Mouse (Mus musculus) CH12.LX (cell line): ENCODE measurements at regions not wholly inside any gene's neighbourhood (a gene's known extent, or its start where the extent isn't known, plus 50 kb on each side); places are given as distances from the start of the nearest gene placed in this dataset.

Experiments
- DNase-seq: peaks from one replicate; pipeline ENCODE4 v3.0.0-alpha.2; 2013; ENCODE audit errors: extremely low read depth
- H3K27ac ChIP-seq: 2 replicates; pipeline ENCODE4 v1.5.1; 2012; ENCODE audit warnings: low read depth, mild to moderate bottlenecking, control low read depth, moderate library complexity; ENCODE audit not compliant: insufficient read depth
- H3K27me3 ChIP-seq: replicated peaks from 2 replicates; pipeline ENCODE3; 2012; ENCODE audit warnings: inconsistent platforms
- H3K36me3 ChIP-seq, 2 experiments: replicated peaks in 1 of 2; 2 replicates each; pipeline versions ENCODE3 to v1.6.1; 2012; ENCODE audit warnings: inconsistent platforms in 1 of 2, low read length in 1 of 2, mild to moderate bottlenecking in 1 of 2, mixed read lengths in 1 of 2, moderate library complexity in 1 of 2; ENCODE audit not compliant: control insufficient read depth in 1 of 2, insufficient read depth in 1 of 2
- H3K4me1 ChIP-seq, 2 experiments: 2 replicates each; pipeline ENCODE4 v1.6.1; 2012; ENCODE audit warnings: inconsistent platforms in 1 of 2, moderate library complexity in 1 of 2; ENCODE audit not compliant: insufficient read depth in 2 of 2, control insufficient read depth in 1 of 2
- H3K4me2 ChIP-seq: 2 replicates; pipeline ENCODE4 v1.6.1; 2012; ENCODE audit warnings: low read depth, mild to moderate bottlenecking, control low read depth; ENCODE audit not compliant: poor library complexity, insufficient read depth, severe bottlenecking
- H3K4me3 ChIP-seq, 3 experiments: fragments of 150-350 bp in 1 of 3; sonication (generic) in 1 of 3; replicated peaks in 1 of 3; 2 replicates each; pipeline versions ENCODE3 to v1.5.1; 2011 to 2012; ENCODE audit warnings: low read depth in 2 of 3, low read length in 2 of 3, mild to moderate bottlenecking in 2 of 3, moderate library complexity in 2 of 3, control low read depth in 1 of 3, improper control_type of control experiment in 1 of 3, inconsistent platforms in 1 of 3, mixed read lengths in 1 of 3; ENCODE audit not compliant: poor library complexity in 1 of 3
- H3K79me2 ChIP-seq: replicated peaks from 2 replicates; pipeline ENCODE4 v1.6.1; 2012; ENCODE audit warnings: mild to moderate bottlenecking, moderate library complexity; ENCODE audit not compliant: control insufficient read depth, poor library complexity, insufficient read depth, severe bottlenecking; ENCODE audit errors: extremely low read depth
- H3K9ac ChIP-seq: 2 replicates; pipeline ENCODE4 v1.6.1; 2012; ENCODE audit warnings: low read depth, mild to moderate bottlenecking, control low read depth, moderate library complexity; ENCODE audit not compliant: insufficient read depth
- H3K9me3 ChIP-seq: replicated peaks from 2 replicates; pipeline ENCODE3; 2012; ENCODE audit warnings: low read length, inconsistent platforms, mixed read lengths
- CHD1 ChIP-seq: IDR thresholded peaks from 2 replicates; pipeline ENCODE4 v1.6.1; 2012; ENCODE audit warnings: low read depth, low read length, improper control_type of control experiment, inconsistent platforms
- CTCF ChIP-seq, 2 experiments: IDR thresholded peaks in 1 of 2; conservative IDR thresholded peaks in 1 of 2; 2 replicates each; pipeline ENCODE4 v1.5.1; 2011 to 2012; ENCODE audit warnings: low read depth in 2 of 2, low read length in 2 of 2, improper control_type of control experiment in 1 of 2, inconsistent platforms in 1 of 2, mild to moderate bottlenecking in 1 of 2, moderate library complexity in 1 of 2
- E2F4 ChIP-seq: IDR thresholded peaks from 2 replicates; pipeline ENCODE4 v1.6.1; 2011; ENCODE audit warnings: low read depth, low read length, improper control_type of control experiment; ENCODE audit not compliant: insufficient replicate concordance
- ELF1 ChIP-seq: IDR thresholded peaks from 2 replicates; pipeline ENCODE4 v1.6.1; 2014; ENCODE audit warnings: low read depth, mild to moderate bottlenecking, inconsistent platforms, low read length, improper control_type of control experiment
- EP300 ChIP-seq: IDR thresholded peaks from 2 replicates; pipeline ENCODE4 v1.6.1; 2011; ENCODE audit warnings: low read length, improper control_type of control experiment
- ETS1 ChIP-seq: conservative IDR thresholded peaks from 2 replicates; pipeline ENCODE4 v1.6.1; 2012; ENCODE audit warnings: low read depth, mild to moderate bottlenecking, inconsistent platforms, low read length, improper control_type of control experiment, moderate library complexity
- GABPA ChIP-seq: IDR thresholded peaks from 2 replicates; pipeline ENCODE4 v1.6.1; 2012; ENCODE audit warnings: low read depth, low read length, improper control_type of control experiment, inconsistent platforms; ENCODE audit not compliant: insufficient replicate concordance
- HCFC1 ChIP-seq: IDR thresholded peaks from 2 replicates; pipeline ENCODE4 v1.6.1; 2012; ENCODE audit warnings: low read depth, mild to moderate bottlenecking, inconsistent platforms, low read length, improper control_type of control experiment
- IRF4 ChIP-seq: IDR thresholded peaks from 2 replicates; pipeline ENCODE4 v1.6.1; 2014; ENCODE audit warnings: low read depth, mild to moderate bottlenecking, inconsistent platforms, low read length, improper control_type of control experiment
- JUN ChIP-seq: IDR thresholded peaks from 2 replicates; pipeline ENCODE4 v1.6.1; 2011; ENCODE audit warnings: low read depth, mild to moderate bottlenecking, low read length, improper control_type of control experiment, moderate library complexity; ENCODE audit not compliant: insufficient read depth
- JUND ChIP-seq: conservative IDR thresholded peaks from 2 replicates; pipeline ENCODE4 v1.6.1; 2011; ENCODE audit warnings: low read depth, low read length, improper control_type of control experiment
- KAT2A ChIP-seq: IDR thresholded peaks from 2 replicates; pipeline ENCODE4 v1.6.1; 2012; ENCODE audit warnings: low read length, improper control_type of control experiment, inconsistent platforms; ENCODE audit not compliant: insufficient replicate concordance
- MAZ ChIP-seq: IDR thresholded peaks from 2 replicates; pipeline ENCODE4 v1.6.1; 2012; ENCODE audit warnings: low read depth, mild to moderate bottlenecking, inconsistent platforms, low read length, improper control_type of control experiment, moderate library complexity
- MEF2A ChIP-seq: IDR thresholded peaks from 2 replicates; pipeline ENCODE4 v1.6.1; 2014; ENCODE audit warnings: low read depth, mild to moderate bottlenecking, inconsistent platforms, low read length, improper control_type of control experiment, borderline replicate concordance
- MXI1 ChIP-seq: IDR thresholded peaks from 2 replicates; pipeline ENCODE4 v1.6.1; 2011; ENCODE audit warnings: mild to moderate bottlenecking, low read depth, low read length, improper control_type of control experiment
- PAX5 ChIP-seq: IDR thresholded peaks from 2 replicates; pipeline ENCODE4 v1.6.1; 2012; ENCODE audit warnings: low read length, inconsistent platforms, mixed read lengths
- POLR2A ChIP-seq: IDR thresholded peaks from 2 replicates; pipeline ENCODE4 v1.6.1; 2011; ENCODE audit warnings: low read depth, mild to moderate bottlenecking, improper control_type of control experiment, low read length
- POLR2AphosphoS2 ChIP-seq: IDR thresholded peaks from 2 replicates; pipeline ENCODE4 v1.6.1; 2011; ENCODE audit warnings: low read depth, low read length, improper control_type of control experiment
- RAD21 ChIP-seq: IDR thresholded peaks from 2 replicates; pipeline ENCODE4 v1.6.1; 2011; ENCODE audit warnings: low read depth, mild to moderate bottlenecking, low read length, improper control_type of control experiment, moderate library complexity
- RCOR1 ChIP-seq: conservative IDR thresholded peaks from 2 replicates; pipeline ENCODE4 v1.6.1; 2012; ENCODE audit warnings: low read depth, mild to moderate bottlenecking, inconsistent platforms, low read length, improper control_type of control experiment
- SMC3 ChIP-seq: IDR thresholded peaks from 2 replicates; pipeline ENCODE4 v1.6.1; 2011; ENCODE audit warnings: low read depth, low read length, improper control_type of control experiment
- ZC3H11A ChIP-seq: IDR thresholded peaks from 2 replicates; pipeline ENCODE4 v1.6.1; 2012; ENCODE audit warnings: low read depth, mild to moderate bottlenecking, inconsistent platforms, low read length, improper control_type of control experiment
- ZKSCAN1 ChIP-seq: IDR thresholded peaks from 2 replicates; pipeline ENCODE4 v1.6.1; 2012; ENCODE audit warnings: low read depth, inconsistent platforms, low read length, improper control_type of control experiment, borderline replicate concordance
- ZMIZ1 ChIP-seq: IDR thresholded peaks from 2 replicates; pipeline ENCODE4 v1.6.1; 2012; ENCODE audit warnings: low read depth, mild to moderate bottlenecking, inconsistent platforms, low read length, improper control_type of control experiment
- ZNF384 ChIP-seq: IDR thresholded peaks from 2 replicates; pipeline ENCODE4 v1.6.1; 2012; ENCODE audit warnings: low read depth, low read length, improper control_type of control experiment, inconsistent platforms
- dilution Hi-C: fragments of 300-500 bp; cut with MboI; formaldehyde crosslinking; loops from 2 replicates; pipeline ENCODE4 v1.14.3; 2020; ENCODE audit warnings: low sequenced_read_pairs; ENCODE audit not compliant: extremely low pct_unique_long_range_greater_than_20kb, extremely low pct_ligation_motif_present
- in situ Hi-C: fragments of 300-500 bp; cut with MboI; formaldehyde crosslinking; loops from 3 replicates; pipeline ENCODE4 v1.14.3; 2019; ENCODE audit warnings: low sequenced_read_pairs, low pct_ligation_motif_present, low pct_unique_long_range_greater_than_20kb, mixed read lengths

- dilution Hi-C loops, result no loop called here
- TF ChIP-seq KAT2A (no peak), EP300 (no peak), E2F4 (no peak), CTCF (conservative IDR thresholded peaks at IDR 0.05 in 1 of 2, IDR thresholded peaks at IDR 0.05 in 1 of 2; ENCODE audit: low read depth in 2 of 2, low read length in 2 of 2) (no peak), MXI1 (no peak), CHD1 (no peak), HCFC1 (no peak), GABPA (no peak), MAZ (no peak), ZKSCAN1 (no peak), JUND (no peak), ETS1 (no peak), PAX5 (no peak), RCOR1 (no peak), ZNF384 (no peak), JUN (no peak), ZMIZ1 (no peak), ELF1 (no peak), SMC3 (no peak)
- in situ Hi-C loops, result no loop called here
- H3K27ac ChIP-seq, result no peak overlapping the region
- DNase-seq, result no peak
- no peak overlapping the region for H3K9ac ChIP-seq
- no peaks in the 10 kb centered on the region for H3K79me2 ChIP-seq
- no peaks in the 10 kb centered on the region for H3K36me3 ChIP-seq
- no peak overlapping the region for H3K4me3 ChIP-seq
- no peaks in the 10 kb centered on the region for H3K4me1 ChIP-seq
- H3K4me2 ChIP-seq, result no peak overlapping the region
- H3K9me3 ChIP-seq, result peaks cover 3% of the 10 kb centered on the region
- peaks cover 76% of the 10 kb centered on the region for H3K27me3 ChIP-seq
Observed at GRCm38 (mm10) chr6:31702931-31703330, 139.2 kb upstream of the Podxl start.

DNA sequence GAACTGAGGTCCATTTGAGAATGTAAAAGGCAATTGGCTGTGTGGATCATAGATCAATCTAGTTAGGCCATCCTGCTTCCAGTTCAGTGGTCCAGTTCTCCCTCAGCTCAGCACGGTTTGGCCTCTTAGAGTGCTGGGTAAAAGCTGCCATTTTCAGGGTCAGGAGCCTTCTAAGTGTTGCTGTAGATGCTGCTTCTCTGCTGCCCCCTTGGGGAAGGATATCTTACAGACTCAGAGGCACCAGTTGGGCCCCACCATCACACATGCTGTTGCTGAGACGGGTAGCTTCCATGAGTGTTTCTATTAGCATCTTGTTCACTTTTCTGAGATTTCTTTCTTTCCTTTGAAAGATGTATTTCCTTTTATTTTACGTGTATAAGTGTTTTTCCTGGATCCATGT is 132.1 kb upstream of the Podxl start:
- dilution Hi-C loops, result no loop called here
- H3K79me2 ChIP-seq, result no peaks in the 10 kb centered on the region
- peak; percentile 17 for DNase-seq
- H3K36me3 ChIP-seq, result no peaks in the 10 kb centered on the region
- no peak overlapping the region for H3K9ac ChIP-seq
- no peak overlapping the region for H3K4me3 ChIP-seq
- H3K27ac ChIP-seq, result no peak overlapping the region
- TF ChIP-seq RAD21 (peak; percentile 7), EP300 (no peak), SMC3 (peak; percentile 44), CHD1 (no peak), JUND (no peak), POLR2AphosphoS2 (no peak), POLR2A (no peak), JUN (no peak), IRF4 (no peak), MEF2A (no peak), CTCF (conservative IDR thresholded peaks at IDR 0.05 in 1 of 2, IDR thresholded peaks at IDR 0.05 in 1 of 2; ENCODE audit: low read depth in 2 of 2, low read length in 2 of 2) (peak; percentile 8 to 57; a peak in 2 of 4 replicates), ZC3H11A (no peak)
- peaks cover 94% of the 10 kb centered on the region for H3K27me3 ChIP-seq
- in situ Hi-C loops, result no loop called here
- H3K4me1 ChIP-seq, result no peaks in the 10 kb centered on the region
- H3K4me2 ChIP-seq, result no peak overlapping the region
- no peaks in the 10 kb centered on the region for H3K9me3 ChIP-seq
